Mouse (Mus musculus) CD4-positive, CD25-positive, alpha-beta regulatory T cell, adult 4 months (primary cell): ENCODE results near the gene Nckipsd. TPM values are rescaled to one million over a fixed set of nuclear protein-coding genes. Genes with fewer than 3 reads are reported as not detected.

Source experiments
- ATAC-seq: one replicate; pipeline ENCODE4 v1.8.0; 2017
- polyA plus RNA-seq, 2 experiments: library from polyadenylated mRNA; unstranded; fragments of 100-300 nt; shearing (Covaris generic); gene quantifications; one replicate each; pipeline ENCODE4 v1.2.1; 2017

Gene Nckipsd
- polyA plus RNA-seq: 1 to 10 TPM; 7.5 to 7.8 TPM

DNA sequence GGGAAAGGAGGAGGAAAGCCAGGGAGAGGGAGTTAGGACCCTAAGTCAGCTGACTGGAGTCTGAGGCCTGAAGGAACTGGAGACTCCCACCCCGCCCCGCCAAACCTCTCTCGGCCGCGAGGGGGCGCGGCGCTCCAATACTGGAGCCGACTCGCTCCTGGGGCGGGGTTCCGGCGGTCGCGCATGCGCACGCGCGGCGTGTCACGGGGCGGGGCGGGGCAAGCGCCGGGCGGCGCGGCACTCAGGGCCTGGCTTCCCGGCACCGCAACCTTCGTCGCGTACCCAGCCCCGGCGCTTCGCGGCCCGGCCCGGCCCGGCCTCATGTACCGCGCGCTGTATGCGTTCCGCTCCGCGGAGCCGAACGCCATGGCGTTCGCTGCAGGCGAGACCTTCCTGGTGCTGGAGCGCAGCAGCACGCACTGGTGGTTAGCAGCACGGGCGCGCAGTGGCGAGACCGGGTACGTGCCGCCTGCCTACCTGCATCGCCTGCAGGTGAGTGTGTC is at the start of gene Nckipsd:
Nckipsd (plus strand) TSS at position 206 of the 503 bp plus-strand sequence.
- ATAC-seq: peak; percentile 88

DNA sequence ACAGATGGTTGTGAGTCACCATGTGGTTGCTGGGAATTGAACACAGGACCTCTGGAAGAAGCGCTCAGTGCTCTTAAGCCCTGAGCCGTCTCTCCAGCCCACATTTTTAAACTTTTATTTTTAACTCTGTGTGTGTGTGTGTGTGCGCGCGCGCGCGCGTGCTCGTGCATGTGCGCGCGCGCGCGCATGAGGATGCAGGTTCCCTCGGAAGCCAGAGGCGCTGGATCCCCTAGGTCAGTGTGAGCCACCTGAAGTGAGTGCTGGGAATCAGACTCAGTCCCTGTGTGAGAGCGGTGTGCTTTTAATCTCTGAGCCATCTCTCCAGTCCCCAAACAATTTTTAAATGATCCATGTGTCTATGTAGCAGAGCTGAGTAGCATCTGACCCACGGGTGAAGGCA is 49.0 kb upstream of the Nckipsd start:
- no peak for ATAC-seq

DNA sequence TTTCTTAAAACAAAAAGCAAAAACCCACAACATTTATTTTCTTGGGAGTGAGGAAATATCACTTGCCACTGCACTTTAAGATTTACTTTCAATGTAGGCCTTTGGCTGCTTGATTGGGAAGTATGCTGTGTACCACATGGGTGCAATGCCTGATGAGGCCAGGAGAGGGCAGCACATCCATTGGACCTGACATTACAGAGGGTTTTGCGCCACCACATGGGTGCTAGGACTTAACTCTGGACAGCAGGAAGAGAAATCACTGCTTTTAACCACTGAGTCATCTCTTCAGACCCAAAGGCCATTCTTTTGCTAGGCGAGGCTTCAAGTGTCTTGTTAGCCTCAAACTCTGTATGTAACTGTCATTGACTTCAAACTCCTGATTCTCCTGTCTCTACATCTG is 48.4 kb upstream of the Nckipsd start:
- ATAC-seq: no peak

DNA sequence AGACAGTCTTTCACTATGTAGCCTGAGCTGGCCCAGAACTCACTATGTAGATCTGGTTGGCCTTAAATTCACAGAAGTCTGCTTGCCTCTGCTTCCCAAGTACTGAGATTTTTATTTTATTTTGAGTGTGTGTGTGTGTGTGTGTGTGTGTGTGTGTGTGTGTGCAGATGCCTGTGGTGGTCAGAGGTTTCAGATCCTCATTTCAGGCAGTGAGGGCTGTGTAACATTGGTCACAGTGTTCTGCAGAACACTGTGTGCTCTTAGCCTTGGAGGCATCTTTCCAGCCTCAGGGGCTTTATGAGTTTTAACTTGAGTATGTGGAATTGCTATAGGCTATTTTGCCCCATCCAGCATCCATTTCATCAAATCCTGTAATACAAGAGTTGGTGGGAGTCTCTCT is 46.6 kb upstream of the Nckipsd start:
- ATAC-seq: no peak

DNA sequence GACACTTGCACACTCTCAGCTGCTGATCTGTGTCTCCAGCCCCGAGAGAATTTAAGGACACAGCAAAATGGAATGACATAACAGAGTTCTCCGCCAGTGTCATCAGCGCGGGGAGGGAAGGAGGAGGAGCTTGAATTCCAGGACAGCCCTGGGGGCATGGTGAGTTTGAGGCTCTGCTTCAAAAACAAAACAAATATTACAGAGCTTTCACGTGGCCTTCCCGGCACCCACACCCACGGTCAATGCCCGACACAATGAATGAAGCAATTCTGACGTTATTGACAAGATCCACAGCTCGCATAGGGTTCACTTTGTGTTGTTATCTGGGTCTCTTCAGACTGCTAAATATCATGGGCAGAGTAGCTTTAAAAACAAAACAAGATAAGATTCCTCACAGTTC is 43.2 kb upstream of the Nckipsd start:
- no peak for ATAC-seq

- no peak for ATAC-seq
Measured at GRCm38 (mm10) chr9:108776614-108777013, 31.6 kb upstream of the Nckipsd start.

DNA sequence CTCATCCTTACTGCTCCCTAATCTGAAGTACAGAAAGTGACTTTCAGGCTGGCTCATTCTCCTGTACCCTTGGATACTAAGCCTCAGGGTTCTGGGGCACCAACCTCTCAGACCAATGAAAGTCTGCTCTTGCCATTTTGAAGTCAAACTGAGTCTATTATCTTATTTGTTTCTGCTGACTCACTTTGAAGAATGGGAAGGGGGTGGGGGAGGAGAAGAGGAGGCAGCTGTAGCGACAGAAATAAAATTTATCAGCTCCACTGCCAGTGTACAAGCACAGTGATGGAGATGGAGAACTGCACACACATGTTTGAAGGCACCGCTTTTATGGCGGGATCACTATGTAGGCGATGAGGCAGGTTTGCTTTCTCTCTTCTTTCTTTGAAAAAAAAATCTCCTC is 30.9 kb upstream of the Nckipsd start:
- ATAC-seq: no peak

- ATAC-seq: no peak
Measured at GRCm38 (mm10) chr9:108780959-108781358, 27.2 kb upstream of the Nckipsd start.

- no peak for ATAC-seq
Measured at GRCm38 (mm10) chr9:108781891-108782290, 26.3 kb upstream of the Nckipsd start.

GRCm38 (mm10) chr9:108782836-108783547 is 25.2 kb upstream of the Nckipsd start:
- ATAC-seq: no peak

DNA sequence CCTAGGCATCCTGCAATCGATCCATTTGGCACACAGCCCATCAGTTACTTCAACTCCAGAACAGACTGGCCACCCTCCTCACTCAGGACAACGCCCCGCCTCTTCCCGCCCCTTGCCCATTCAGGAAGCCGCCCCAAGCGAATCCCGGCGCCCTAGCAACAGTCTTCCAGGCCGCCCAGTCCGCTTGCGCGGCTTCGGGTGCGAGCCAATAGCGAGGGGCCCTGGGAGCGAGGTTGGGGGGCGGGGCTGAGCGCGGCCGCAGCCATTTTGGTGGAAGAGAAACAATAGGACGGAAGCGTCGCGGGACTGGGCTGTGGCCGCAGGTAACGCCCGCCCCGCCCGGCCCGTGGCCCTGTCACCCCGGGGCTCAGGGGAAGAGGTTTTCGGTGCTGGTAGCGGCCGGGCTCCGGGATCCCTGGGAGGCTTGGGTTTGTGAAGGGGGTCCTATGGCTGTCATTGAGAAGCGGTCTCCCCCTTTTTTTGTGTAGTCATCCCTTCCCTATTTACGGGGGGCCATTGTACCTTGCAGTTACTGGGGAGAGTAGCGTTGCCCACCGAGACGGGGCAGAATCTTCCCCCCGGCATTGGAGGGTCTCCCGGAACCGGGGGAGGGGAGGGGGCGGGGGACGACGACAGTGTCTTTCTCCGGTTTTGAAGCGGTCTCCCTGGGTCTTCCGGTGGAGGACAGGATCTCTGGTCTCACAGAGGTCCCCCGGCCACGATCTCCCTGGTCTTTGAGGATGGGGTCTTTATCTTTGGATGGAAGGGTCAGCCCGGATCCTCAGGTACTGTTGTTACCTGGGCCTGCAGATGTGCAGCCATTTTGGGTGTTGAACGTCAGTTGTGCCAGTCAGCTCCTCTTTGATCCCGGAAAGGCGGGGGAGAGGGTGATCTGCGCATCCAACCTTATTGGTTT is 24.4 kb upstream of the Nckipsd start, which contains the start of gene Ip6k2:
Ip6k2 (plus strand) TSS at position 249 of the 916 bp plus-strand sequence.
- ATAC-seq: peak; percentile 93

- ATAC-seq: no peak
Measured at GRCm38 (mm10) chr9:108785416-108785815, 22.8 kb upstream of the Nckipsd start.

DNA sequence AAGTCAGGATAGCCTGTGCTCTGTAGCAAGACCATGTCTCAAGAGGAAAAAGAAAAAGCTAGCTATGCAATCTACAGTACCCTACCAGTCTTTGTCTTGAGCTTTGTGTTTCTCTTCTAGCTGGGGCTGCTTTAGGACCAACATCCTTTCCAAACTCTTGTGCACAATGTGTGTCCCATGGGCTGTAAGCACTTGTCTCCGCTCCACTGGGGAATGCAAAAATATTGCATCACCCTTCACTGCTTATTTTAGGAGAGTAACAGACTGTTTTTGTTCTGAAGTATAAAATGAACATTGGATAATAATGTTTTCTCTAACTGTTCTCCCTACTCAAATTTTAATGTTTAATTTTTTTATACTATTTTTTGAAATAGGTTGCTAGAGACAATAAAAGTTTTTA is 21.7 kb upstream of the Nckipsd start:
- no peak for ATAC-seq

DNA sequence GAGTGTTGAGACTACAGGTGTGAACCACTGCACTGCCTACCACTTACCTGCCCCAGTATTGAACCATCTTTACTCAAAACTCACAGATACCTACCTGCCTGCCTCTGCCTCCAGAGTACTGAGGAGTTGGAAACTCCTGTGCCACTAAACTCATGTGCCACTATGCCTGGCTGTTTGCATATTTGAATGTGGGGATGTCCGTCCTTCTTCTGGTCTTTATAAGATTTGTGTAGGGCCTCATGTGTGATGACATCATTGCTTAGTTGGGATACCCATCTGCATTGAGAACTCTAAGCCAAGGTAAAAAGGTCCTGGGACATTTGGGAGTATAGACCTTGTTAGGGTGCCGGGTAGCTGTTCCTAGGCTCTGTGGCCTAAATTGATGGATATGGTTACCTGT is 21.1 kb upstream of the Nckipsd start:
- ATAC-seq: no peak

GRCm38 (mm10) chr9:108788713-108789112 is 19.5 kb upstream of the Nckipsd start:
- ATAC-seq: no peak

DNA sequence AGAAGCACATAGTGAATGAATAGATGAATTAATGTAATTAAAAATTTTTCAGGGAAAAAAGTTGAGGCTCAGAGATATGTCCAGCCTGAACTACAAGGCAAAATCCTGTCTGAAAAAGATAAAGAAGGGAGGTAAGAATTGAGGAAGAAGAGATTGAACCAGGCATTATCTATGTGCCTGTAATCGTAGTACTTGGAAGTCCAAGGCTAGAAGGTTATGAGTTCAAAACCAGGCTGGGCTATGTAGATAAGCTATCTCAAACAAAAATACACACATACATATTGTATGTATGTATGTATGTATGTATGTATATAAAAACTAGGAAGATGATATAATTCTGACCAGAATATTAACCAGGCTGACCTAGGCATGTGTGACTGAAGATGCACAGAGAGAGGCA is 15.9 kb upstream of the Nckipsd start:
- no peak for ATAC-seq

DNA sequence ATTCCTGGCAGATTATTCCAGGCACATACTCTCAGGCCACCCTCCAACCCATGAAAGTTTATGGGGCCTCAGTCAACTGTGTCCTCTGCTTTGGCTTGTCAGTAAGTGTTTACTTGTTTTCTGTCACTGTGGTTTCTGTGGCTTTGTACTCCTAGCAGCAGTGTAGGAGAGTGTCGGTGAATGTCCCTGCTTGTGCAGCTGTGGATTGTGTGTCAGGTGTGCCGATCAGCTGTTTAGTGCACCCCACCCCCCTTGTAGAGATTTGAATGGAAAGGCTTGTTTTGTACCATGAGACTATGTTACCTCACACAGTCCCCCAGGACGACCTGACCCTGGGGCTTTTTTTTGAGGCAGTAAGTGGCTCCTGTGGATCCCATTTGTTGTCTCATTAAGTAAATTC is 15.4 kb upstream of the Nckipsd start:
- ATAC-seq: peak; percentile 53

GRCm38 (mm10) chr9:108795281-108795680 is 12.9 kb upstream of the Nckipsd start:
- ATAC-seq: no peak

- ATAC-seq: no peak
Measured at GRCm38 (mm10) chr9:108795762-108796161, 12.4 kb upstream of the Nckipsd start.

- no peak for ATAC-seq
Measured at GRCm38 (mm10) chr9:108796351-108796981, 11.7 kb upstream of the Nckipsd start.

DNA sequence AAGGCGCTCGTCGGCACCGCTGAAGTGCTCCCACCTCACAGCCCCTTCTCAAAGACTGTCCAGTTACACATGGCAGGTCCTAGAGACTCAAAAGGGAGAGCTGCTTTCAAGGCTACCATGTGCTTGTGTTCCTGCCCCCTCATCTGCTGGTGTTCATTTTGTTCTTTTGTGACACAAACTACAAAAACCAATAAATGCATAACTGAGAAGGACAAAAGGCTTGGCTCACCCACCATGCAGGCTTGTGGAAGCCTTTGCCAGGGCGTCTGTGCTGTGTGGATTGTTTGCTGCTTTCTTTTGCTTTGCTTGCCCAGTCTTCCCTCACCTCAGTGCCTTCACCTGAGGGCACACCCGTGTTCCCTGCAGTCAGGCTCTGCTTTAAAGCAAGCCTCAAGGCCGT is 10.7 kb upstream of the Nckipsd start:
- no peak for ATAC-seq

DNA sequence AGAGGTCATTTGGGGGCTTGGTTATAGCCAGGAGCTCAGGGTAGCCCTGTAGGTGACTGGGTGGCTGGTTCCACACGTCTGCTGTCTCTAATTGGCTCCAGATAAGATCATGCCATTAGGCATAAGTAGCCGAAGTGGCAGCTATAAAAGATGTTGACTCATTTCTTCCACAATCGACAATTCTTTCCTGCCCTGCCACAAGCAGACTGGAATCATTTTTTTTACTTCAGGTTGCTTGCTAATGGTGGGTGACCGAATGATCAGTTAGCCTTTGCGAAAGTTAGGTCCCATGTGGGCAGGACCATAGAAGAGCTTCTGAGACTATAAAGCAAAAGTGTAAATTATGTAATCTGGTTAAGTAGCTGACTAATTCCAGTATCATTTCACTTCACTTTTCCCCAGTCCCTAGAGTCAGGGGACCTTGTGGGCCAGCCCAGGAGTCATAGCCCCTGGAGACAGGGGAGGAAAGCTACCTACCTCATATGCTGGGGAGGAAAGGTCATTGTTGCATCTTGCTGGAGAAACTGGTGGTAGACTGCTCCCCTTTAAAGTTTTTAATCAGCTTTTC is 9.6 kb upstream of the Nckipsd start:
- ATAC-seq: no peak

GRCm38 (mm10) chr9:108799564-108799963 is 8.6 kb upstream of the Nckipsd start:
- ATAC-seq: no peak
